Mouse (Mus musculus): ENCODE measurements around the gene Ddx4.

DNA sequence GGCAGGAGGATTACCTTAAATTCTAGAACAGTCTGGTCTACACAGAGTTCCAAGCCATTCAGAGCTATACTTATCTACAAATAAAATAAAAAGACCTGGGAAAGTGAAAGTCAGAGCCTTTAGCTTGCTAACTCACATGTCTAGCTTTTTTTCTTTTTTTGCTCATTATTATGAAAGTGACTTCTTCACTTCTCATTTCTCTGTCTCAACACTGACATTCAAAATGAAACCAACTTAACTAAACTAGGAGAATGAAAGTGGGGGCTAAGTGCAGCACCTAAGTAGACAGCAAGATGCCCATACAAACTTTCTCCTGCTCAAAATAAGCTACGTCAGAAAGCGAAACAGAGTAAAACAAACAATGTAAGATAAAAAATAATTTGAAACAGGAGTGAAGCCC, 49.7 kb downstream of the Ddx4 start:
- TF ChIP-seq POLR2A (IDR thresholded peaks at IDR 0.05; ENCODE audit: borderline replicate concordance, extremely low read depth, low read depth, low read length): no peak
- no peak for TF ChIP-seq CTCF (IDR thresholded peaks at IDR 0.05; ENCODE audit: insufficient read depth, low read length)

All from lung, adult 2 months (tissue).